Mouse (Mus musculus): ENCODE data around the gene Adgrg6. TPM values are rescaled to one million over a fixed set of nuclear protein-coding genes. Genes with fewer than 3 reads are reported as not detected.

Gene Adgrg6
- polyA plus RNA-seq, 1 experiment from 2014 or later, result 4.3 TPM

DNA sequence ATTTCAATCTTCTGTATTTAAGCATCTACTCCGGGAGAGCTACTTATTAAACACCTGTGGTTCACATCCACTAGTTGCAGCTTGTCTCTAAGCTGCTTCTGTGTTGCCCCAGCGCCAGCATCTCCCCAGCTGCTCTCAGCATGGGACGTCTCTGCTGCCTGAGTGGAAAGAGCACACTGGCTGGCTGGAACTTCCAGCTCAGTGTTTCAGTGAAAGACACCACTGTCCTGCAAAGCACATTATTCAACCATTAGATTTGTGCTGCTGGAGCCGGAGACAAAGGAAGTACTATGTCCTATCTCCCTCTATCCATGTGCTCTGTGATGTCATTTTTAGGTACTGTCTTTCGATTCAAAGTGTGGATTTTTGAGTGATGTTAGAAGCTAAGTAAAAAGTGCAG is 63.0 kb downstream of the Adgrg6 start:
- ATAC-seq (ENCODE audit: low FRiP score, low read depth), result peak; percentile 49; the same call in 1 of the 2 replicates

GRCm38 (mm10) chr10:14480928-14481327 is 64.5 kb downstream of the Adgrg6 start:
- Histone ChIP-seq H3K27ac (replicated peaks) (no peak overlapping the region), H3K9ac (replicated peaks) (no peak overlapping the region), H3K9me3 (no peaks in the 10 kb centered on the region), H3K27me3 (no peaks in the 10 kb centered on the region), H3K4me3 (no peak overlapping the region), H3K4me1 (no peaks in the 10 kb centered on the region), H3K36me3 (no peaks in the 10 kb centered on the region), H3K4me2 (replicated peaks) (no peak overlapping the region)
- WGBS, result 56% methylated on average over 5 of the region's 5 CpGs
- no peak for ATAC-seq (ENCODE audit: low FRiP score, low read depth)

More for the DNA sequence above, 63.0 kb downstream of the Adgrg6 start:
- Histone ChIP-seq H3K9ac (replicated peaks) (no peak overlapping the region), H3K4me1 (no peaks in the 10 kb centered on the region), H3K4me2 (replicated peaks) (no peak overlapping the region), H3K9me3 (no peaks in the 10 kb centered on the region), H3K36me3 (no peaks in the 10 kb centered on the region), H3K4me3 (no peak overlapping the region), H3K27ac (replicated peaks) (no peak overlapping the region), H3K27me3 (no peaks in the 10 kb centered on the region)
- WGBS, result 42% methylated on average over 5 of the region's 5 CpGs

- H3K36me3 ChIP-seq, result no peaks in the 10 kb centered on the region
- ATAC-seq (ENCODE audit: low FRiP score, low read depth), result no peak
Observed at GRCm38 (mm10) chr10:14476393-14476792, 69.1 kb downstream of the Adgrg6 start.

GRCm38 (mm10) chr10:14475641-14476040 is 69.8 kb downstream of the Adgrg6 start:
- no peaks in the 10 kb centered on the region for H3K27me3 ChIP-seq
- 83% methylated on average over 2 of the region's 2 CpGs for WGBS
- no peak overlapping the region for H3K4me3 ChIP-seq
- ATAC-seq (ENCODE audit: low FRiP score, low read depth), result no peak
- no peak overlapping the region for H3K27ac ChIP-seq (replicated peaks)
- no peaks in the 10 kb centered on the region for H3K9me3 ChIP-seq
- no peaks in the 10 kb centered on the region for H3K4me1 ChIP-seq
- H3K9ac ChIP-seq (replicated peaks), result no peak overlapping the region
- H3K36me3 ChIP-seq, result no peaks in the 10 kb centered on the region
- no peak overlapping the region for H3K4me2 ChIP-seq (replicated peaks)

More at GRCm38 (mm10) chr10:14476393-14476792, 69.1 kb downstream of the Adgrg6 start:
- Histone ChIP-seq H3K4me1 (no peaks in the 10 kb centered on the region), H3K27me3 (no peaks in the 10 kb centered on the region), H3K27ac (replicated peaks) (no peak overlapping the region), H3K9ac (replicated peaks) (no peak overlapping the region), H3K9me3 (no peaks in the 10 kb centered on the region), H3K4me2 (replicated peaks) (no peak overlapping the region), H3K4me3 (no peak overlapping the region)
- 77% methylated on average over 1 of the region's 1 CpGs for WGBS

DNA sequence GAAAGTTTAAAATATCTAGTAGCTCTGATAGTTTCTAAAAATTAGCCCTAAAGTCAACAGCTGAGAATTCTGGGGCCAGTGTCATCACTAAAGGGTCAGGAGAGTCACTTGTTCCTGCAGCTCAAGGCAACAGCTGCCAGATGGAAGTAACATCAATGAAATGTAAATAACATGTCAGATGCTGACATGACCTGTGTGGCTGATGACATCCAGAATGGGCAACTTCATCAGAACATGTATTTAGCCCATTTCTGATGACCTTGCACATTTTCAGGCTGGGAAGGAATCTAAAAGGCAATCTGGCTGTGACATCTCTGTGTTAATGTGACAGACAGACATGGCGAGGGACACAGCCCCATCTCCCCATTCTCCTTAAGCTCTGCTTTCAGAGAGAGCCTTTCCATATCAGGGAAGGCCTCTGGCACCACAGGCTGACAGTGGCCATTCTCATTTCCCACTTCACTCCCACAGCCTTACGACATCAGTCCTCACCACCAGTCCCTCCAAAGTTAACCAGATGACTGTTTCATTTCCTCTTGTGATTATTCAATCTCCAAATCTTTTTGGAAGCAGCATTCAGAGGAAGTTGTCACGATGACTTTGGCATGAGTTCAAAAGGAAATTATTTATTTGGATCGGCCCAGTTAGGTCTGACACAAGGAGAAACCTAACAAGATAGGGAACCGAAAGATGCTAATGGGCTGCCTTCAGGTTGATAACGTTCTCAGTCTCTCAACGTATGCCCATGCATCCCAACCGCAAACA is 70.7 kb downstream of the Adgrg6 start:
- ATAC-seq (ENCODE audit: low FRiP score, low read depth), result no peak

GRCm38 (mm10) chr10:14471039-14471550 is 74.4 kb downstream of the Adgrg6 start:
- no peaks in the 10 kb centered on the region for H3K36me3 ChIP-seq
- no peaks in the 10 kb centered on the region for H3K27me3 ChIP-seq
- H3K27ac ChIP-seq (replicated peaks), result no peak overlapping the region
- WGBS, result 51% methylated on average over 5 of the region's 5 CpGs
- no peak overlapping the region for H3K4me3 ChIP-seq
- no peak for ATAC-seq (ENCODE audit: low FRiP score, low read depth)
- no peaks in the 10 kb centered on the region for H3K4me1 ChIP-seq
- no peak overlapping the region for H3K4me2 ChIP-seq (replicated peaks)
- H3K9ac ChIP-seq (replicated peaks), result no peak overlapping the region
- no peaks in the 10 kb centered on the region for H3K9me3 ChIP-seq

More for the DNA sequence above, 70.7 kb downstream of the Adgrg6 start:
- Histone ChIP-seq H3K27me3 (no peaks in the 10 kb centered on the region), H3K4me2 (replicated peaks) (no peak overlapping the region), H3K9me3 (no peaks in the 10 kb centered on the region), H3K4me1 (no peaks in the 10 kb centered on the region), H3K36me3 (no peaks in the 10 kb centered on the region), H3K27ac (replicated peaks) (no peak overlapping the region), H3K4me3 (no peak overlapping the region), H3K9ac (replicated peaks) (no peak overlapping the region)
- WGBS, result 86% methylated on average over 8 of the region's 8 CpGs

- Histone ChIP-seq H3K4me3 (no peak overlapping the region), H3K9me3 (no peaks in the 10 kb centered on the region), H3K4me1 (no peaks in the 10 kb centered on the region), H3K27me3 (no peaks in the 10 kb centered on the region), H3K4me2 (replicated peaks) (no peak overlapping the region), H3K27ac (replicated peaks) (no peak overlapping the region), H3K36me3 (no peaks in the 10 kb centered on the region), H3K9ac (replicated peaks) (no peak overlapping the region)
- ATAC-seq (ENCODE audit: low FRiP score, low read depth), result no peak
- 88% methylated on average over 10 of the region's 10 CpGs for whole genome bisulfite sequencing
Observed at GRCm38 (mm10) chr10:14468623-14469022, 76.8 kb downstream of the Adgrg6 start.

GRCm38 (mm10) chr10:14463796-14464511 is 81.5 kb downstream of the Adgrg6 start:
- no peak overlapping the region for H3K9ac ChIP-seq (replicated peaks)
- no peaks in the 10 kb centered on the region for H3K27me3 ChIP-seq
- H3K9me3 ChIP-seq, result no peaks in the 10 kb centered on the region
- no peaks in the 10 kb centered on the region for H3K4me1 ChIP-seq
- ATAC-seq (ENCODE audit: low FRiP score, low read depth), result no peak
- no peak overlapping the region for H3K27ac ChIP-seq (replicated peaks)
- 89% methylated on average over 4 of the region's 4 CpGs for WGBS
- H3K4me2 ChIP-seq (replicated peaks), result no peak overlapping the region
- no peak overlapping the region for H3K4me3 ChIP-seq
- H3K36me3 ChIP-seq, result no peaks in the 10 kb centered on the region

- H3K27me3 ChIP-seq, result no peaks in the 10 kb centered on the region
- H3K4me3 ChIP-seq, result no peak overlapping the region
- no peak overlapping the region for H3K27ac ChIP-seq (replicated peaks)
- no peaks in the 10 kb centered on the region for H3K9me3 ChIP-seq
- 89% methylated on average over 4 of the region's 4 CpGs for WGBS
- no peak overlapping the region for H3K9ac ChIP-seq (replicated peaks)
- H3K4me1 ChIP-seq, result no peaks in the 10 kb centered on the region
- H3K4me2 ChIP-seq (replicated peaks), result no peak overlapping the region
- no peaks in the 10 kb centered on the region for H3K36me3 ChIP-seq
- no peak for ATAC-seq (ENCODE audit: low FRiP score, low read depth)
Observed at GRCm38 (mm10) chr10:14460933-14461514, 84.4 kb downstream of the Adgrg6 start.

DNA sequence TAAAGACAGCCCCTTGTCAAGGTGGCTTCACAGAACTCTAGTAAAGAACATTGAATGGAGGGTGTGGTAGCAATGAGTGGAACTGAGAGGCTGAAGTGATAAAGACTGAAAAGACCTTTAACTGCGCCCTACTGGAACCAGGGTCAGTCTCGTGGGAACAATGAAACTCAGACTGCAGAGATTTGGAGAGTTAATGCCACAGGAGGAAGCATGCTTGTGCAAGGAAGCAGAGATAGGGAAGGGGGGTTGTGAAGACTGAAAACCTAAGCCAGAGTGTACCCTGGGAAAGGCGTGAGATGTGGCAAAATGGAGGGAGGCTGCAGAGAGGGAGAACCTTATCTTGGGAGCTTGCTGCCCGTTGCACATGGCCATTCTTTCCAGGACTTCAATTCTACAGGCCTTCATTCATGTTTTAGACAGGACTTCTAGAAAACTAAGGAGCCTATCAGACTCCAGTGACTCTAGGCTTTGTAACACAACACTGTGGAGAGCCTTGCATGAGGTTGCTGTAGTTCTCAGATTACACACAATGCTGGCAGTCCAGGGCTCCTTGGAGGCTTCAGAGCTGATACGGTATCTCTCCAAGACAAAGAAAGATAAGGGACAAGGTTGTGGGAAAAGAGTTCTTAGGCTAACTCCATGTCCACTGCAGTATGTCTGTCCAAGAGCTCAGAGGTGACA is 85.1 kb downstream of the Adgrg6 start:
- Histone ChIP-seq H3K9ac (replicated peaks) (no peak overlapping the region), H3K27ac (replicated peaks) (no peak overlapping the region), H3K9me3 (no peaks in the 10 kb centered on the region), H3K27me3 (no peaks in the 10 kb centered on the region), H3K36me3 (no peaks in the 10 kb centered on the region), H3K4me2 (replicated peaks) (no peak overlapping the region), H3K4me3 (no peak overlapping the region), H3K4me1 (no peaks in the 10 kb centered on the region)
- WGBS, result 72% methylated on average over 5 of the region's 5 CpGs
- ATAC-seq (ENCODE audit: low FRiP score, low read depth), result no peak

- H3K27me3 ChIP-seq, result no peaks in the 10 kb centered on the region
- H3K27ac ChIP-seq (replicated peaks), result no peak overlapping the region
- H3K9me3 ChIP-seq, result no peaks in the 10 kb centered on the region
- no peak overlapping the region for H3K9ac ChIP-seq (replicated peaks)
- no peak overlapping the region for H3K4me3 ChIP-seq
- no peaks in the 10 kb centered on the region for H3K36me3 ChIP-seq
- 83% methylated on average over 7 of the region's 7 CpGs for WGBS
- ATAC-seq (ENCODE audit: low FRiP score, low read depth), result no peak
- H3K4me2 ChIP-seq (replicated peaks), result no peak overlapping the region
- no peaks in the 10 kb centered on the region for H3K4me1 ChIP-seq
Observed at GRCm38 (mm10) chr10:14459819-14460218, 85.6 kb downstream of the Adgrg6 start.
